Mouse (Mus musculus) brown adipose tissue, adult 24 weeks (tissue): ENCODE results near the gene Decr2. TPM values are rescaled to one million over a fixed set of nuclear protein-coding genes. Genes with fewer than 3 reads are reported as not detected.
"Not testable (repeated sequence)": the region's sequence is repeated elsewhere in the genome, so short reads cannot be mapped to it uniquely, and the experiment has no call there.

Source experiments
- H3K27ac ChIP-seq: fragments of 200-500 bp; replicated peaks from 2 replicates; pipeline ENCODE4 v1.5.1; 2012; ENCODE audit warnings: low read depth, mild to moderate bottlenecking, low read length
- H3K4me1 ChIP-seq: fragments of 200-500 bp; 2 replicates; pipeline ENCODE4 v1.6.1; 2012; ENCODE audit warnings: low read length, mixed read lengths; ENCODE audit not compliant: control insufficient read depth, insufficient read depth, insufficient read length
- H3K4me3 ChIP-seq: fragments of 200-500 bp; 2 replicates; pipeline ENCODE4 v1.5.1; 2012; ENCODE audit warnings: low read depth, mild to moderate bottlenecking, low read length, moderate library complexity; ENCODE audit not compliant: insufficient read depth
- polyA plus RNA-seq: library from polyadenylated mRNA; stranded (reverse); fragments of >200 nt; gene quantifications from 2 replicates; pipeline ENCODE4 v1.2.4, GENCODE M21; 2012; ENCODE audit not compliant: missing spikeins, insufficient read depth, insufficient read length

Gene Decr2
- polyA plus RNA-seq, 1 experiment = 53.1 TPM

DNA sequence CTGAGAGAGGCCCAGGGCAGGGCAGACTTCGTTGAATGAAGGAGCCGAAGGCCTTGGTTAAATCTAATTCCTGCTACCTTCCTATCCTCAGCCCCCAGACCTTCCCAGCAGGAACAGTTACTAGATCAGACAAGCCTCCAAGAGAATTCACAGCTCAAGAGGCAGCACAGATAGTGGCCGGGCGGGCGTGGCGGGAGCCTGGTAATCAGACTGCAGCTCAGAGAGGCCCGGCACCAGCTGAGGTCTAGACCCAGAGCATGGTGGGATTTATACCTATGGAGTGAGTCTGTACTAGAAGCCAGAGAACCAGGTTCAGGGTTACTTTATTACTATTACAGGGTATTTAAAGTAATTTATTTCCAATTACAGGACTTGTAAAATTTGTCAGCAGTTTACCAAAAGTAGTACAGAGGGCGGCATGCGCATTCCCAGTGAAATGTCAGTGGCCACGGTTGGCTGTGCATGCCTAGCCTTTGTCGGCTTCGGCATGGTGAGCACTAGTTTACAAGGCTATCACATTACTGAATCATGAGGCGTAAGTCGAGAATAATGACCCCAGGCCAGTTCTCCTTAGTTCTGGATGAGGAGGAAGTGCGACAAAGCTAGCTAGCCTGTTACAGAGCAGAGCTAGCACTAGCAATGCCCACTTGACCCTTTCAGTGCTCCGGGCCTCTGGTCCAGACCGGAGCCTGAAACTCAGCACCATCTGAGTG, 35.8 kb downstream of the Decr2 start:
- H3K27ac ChIP-seq = no peak overlapping the region
- no peaks in the 10 kb centered on the region for H3K4me1 ChIP-seq
- H3K4me3 ChIP-seq = no peak overlapping the region

DNA sequence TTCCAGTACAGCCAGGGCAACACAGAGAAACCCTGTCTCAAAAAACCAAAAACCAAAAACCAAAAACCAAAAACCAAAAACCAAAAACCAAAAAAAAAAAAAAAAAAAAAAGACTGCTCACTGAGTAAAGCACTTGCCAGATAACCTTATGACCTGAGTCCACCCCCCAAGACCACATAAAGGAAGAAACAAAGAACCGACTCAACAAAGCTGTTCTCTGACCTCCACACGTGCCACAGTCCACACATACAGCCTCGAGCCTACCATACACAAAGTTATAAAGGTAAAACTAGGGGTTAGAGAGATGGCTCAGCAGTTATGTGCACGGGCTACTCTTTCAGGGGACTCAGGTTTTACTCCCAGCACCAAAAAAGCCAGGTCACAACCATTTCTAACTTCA, 37.4 kb downstream of the Decr2 start:
- Histone ChIP-seq H3K4me1 (no peaks in the 10 kb centered on the region), H3K4me3 (no peak overlapping the region), H3K27ac (no peak overlapping the region)

DNA sequence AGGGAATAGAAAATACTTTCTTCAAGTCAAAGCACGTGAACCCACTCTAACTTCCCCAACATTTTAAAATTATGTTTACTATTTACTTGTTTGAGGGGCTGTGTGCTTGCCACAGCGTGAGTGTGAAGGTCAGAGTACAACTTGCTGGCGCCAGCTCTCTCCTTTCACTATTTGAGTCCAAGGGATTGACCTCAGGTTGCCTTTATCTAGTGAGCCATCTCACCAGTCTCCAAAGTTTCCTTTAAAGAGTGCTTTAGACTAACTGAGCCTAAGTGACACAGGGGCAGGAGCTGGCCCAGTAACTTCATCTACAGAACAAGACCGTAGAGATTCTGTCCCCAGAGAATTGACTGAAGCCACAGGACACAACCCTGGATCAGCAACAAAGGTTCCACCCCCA, 38.1 kb downstream of the Decr2 start:
- Histone ChIP-seq H3K4me3 (no peak overlapping the region), H3K4me1 (no peaks in the 10 kb centered on the region), H3K27ac (no peak overlapping the region)

DNA sequence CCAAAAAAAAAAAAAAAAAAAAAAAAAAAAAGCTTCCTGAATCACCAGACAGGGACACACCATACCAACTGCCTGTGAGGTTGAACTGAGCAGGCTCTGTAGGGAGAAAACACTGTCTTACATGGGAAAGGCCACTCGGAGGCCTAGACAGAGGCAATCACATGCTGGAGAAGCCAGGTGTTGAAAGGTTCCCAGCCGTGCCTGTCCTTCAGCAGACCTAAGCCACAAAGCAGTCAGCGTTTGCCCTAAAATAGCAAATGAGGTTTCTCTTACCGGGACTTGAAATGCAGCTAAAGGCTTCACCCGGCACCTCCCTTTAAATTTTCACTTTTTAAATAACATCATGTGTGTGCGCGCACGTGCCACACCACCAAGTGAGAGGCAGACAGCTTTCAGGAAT, 42.0 kb downstream of the Decr2 start:
- Histone ChIP-seq H3K27ac (no peak overlapping the region), H3K4me3 (no peak overlapping the region), H3K4me1 (peaks cover 2% of the 10 kb centered on the region; the same call in 1 of the 2 replicates)

DNA sequence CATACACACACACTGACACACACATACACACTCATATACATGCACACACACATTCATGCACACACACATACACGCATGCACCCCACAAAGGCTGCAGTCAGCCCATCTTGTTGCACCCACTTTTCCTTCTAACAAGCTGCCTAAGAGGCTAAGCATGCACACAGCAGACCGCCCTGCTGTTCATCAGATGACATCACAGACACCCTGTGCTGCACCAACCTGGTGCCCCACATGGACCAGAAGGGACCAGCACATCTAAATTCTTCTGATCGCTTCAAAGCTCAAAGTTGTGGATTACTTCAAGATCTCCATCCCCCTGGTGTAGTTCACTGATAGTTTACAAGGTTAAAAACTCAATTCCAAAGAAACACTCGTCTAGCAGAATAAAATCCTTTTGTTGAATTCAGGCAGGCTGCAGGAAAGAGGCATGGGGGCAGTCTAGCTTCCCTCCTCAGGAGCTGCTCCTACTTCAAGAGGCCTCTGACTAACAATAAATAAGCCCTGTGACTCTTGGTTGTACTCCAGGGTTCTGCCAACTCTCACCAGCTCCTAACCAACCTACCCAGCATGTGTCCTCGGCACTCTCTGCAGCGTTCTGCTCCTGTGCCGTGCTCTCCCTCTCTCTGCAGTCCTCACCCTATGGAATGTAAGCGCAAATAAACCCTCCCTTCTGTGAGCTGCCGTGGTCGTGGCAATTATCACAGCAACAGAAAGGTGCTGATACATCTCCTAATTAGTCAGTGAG, 43.7 kb downstream of the Decr2 start:
- Histone ChIP-seq H3K4me3 (no peak overlapping the region), H3K27ac (no peak overlapping the region), H3K4me1 (peaks cover 2% of the 10 kb centered on the region; the same call in 1 of the 2 replicates)

DNA sequence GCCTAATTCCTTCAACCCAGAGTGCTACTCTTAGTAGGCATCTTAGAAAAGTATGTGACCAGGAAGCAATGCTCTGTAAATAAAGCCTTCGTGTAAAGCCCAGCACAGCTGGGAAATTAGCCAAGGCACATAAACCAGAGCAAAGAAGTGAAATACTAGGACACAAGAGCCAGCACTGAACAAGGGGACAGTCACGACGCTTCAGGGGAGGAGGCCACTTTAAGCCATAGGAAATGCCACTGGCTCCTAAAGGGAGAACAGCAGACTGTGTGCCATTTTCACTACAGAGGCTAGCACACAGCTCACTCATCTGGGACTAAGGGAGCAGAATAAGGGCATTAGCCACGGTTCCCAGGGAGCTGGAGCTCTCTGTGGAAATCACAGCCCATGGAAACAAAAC, 44.9 kb downstream of the Decr2 start:
- Histone ChIP-seq H3K27ac (no peak overlapping the region), H3K4me1 (peaks cover 2% of the 10 kb centered on the region; the same call in 1 of the 2 replicates), H3K4me3 (no peak overlapping the region)

DNA sequence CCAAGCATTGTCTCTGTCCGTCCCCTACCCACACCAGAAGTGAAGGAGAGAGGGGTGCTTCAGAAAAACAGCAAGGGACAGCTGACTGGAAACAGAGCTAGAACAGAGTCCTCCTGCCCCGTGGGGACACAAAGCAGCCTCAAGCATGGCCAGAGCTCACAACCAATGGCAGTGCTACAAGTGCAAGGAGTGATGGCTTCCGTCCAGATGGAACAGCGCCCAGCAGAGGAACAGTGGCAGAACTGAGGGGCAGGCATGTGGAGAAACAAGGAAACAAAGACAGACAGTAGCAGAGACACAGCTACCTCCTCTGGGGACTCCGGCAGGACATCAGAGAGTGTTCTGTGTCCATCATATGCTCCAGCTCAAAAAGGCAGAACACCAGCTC, 46.9 kb downstream of the Decr2 start:
- Histone ChIP-seq H3K4me3 (no peak overlapping the region), H3K27ac (no peak overlapping the region), H3K4me1 (peaks cover 2% of the 10 kb centered on the region; the same call in 1 of the 2 replicates)

DNA sequence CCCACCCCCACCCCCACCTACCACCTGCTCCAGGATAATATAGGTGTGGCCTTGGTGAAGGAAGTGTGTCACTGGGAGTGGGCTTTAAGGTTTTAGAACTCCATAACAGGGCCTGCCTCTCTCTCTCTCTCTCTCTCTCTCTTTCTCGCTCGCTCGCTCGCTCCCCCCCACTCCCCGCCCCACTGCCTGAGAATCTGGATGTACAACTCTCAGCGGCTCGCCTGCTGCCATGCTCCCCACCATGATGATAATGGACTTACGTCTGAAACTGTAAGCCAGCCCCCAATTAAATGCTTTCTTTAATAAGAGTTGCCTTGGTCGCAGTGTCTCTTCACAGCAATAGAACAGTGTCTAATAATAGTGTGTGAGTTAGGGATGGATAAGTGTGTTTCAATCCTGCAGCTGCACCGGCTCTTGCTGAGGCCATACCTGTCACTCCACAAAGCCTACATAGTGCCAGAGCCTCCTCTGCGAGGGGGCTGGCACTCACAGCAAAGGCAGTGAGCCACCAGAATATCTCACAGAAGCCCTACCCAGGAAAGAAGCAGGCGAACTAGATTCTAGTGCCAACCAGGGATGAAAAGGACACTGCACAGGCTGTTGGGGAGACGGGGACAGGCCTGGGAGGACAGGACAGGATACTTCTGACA, 47.4 kb downstream of the Decr2 start:
- Histone ChIP-seq H3K27ac (no peak overlapping the region), H3K4me3 (no peak overlapping the region), H3K4me1 (peaks cover 2% of the 10 kb centered on the region; the same call in 1 of the 2 replicates)

DNA sequence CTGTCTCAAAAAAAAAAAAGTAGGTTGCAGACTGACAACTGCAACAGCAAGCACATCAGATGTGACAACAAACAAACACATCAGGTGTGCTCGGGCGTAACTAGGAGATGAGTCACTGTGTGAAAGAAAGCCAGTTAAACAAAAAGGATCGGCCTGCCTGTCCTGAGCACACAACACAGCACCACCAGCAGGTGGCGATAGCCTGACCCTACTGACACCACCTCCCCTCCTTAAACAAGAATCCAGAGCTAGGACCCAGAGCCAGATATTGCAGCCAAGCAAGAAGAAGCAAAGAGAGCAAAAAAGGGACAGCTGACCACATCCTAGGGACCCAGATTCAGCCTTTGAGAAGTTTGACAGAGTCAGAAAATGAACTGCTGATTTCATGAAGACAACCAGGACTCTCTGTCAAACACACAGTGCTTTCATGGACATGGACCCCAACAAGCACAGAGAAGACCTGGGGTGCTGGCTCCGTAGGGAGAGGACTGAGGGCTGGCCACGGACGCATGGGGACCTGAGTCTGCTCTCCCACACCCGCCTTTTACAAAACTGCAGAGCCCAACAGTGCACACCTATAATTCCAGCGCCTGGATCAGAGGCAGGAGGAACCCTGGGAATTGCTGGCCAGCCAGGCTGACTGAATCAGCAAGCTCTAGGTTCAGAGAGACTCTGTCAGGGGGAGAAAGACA, 48.9 kb downstream of the Decr2 start:
- H3K27ac ChIP-seq = no peak overlapping the region
- peaks cover 2% of the 10 kb centered on the region; the same call in 1 of the 2 replicates for H3K4me1 ChIP-seq
- no peak overlapping the region for H3K4me3 ChIP-seq

DNA sequence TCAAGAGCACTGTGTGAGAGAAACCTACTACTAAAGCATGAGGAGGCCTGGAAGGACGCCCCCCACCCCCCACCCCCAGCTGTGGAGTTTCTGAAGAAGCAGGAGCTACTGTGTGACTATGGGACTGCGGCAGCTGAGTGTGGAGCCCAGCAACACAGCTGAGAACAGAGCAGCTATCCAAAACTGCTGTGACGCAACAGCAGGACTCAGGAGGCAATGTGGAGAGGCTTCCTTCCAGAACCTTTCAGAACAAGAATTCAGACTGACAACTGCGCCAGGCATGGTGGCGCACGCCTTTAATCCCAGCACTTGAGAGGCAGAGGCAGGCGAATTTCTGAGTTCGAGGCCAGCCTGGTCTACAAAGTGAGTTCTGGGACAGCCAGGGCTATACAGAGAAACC, 49.4 kb downstream of the Decr2 start:
- H3K27ac ChIP-seq, H3K4me3 ChIP-seq, H3K4me1 ChIP-seq: not testable (repeated sequence)

DNA sequence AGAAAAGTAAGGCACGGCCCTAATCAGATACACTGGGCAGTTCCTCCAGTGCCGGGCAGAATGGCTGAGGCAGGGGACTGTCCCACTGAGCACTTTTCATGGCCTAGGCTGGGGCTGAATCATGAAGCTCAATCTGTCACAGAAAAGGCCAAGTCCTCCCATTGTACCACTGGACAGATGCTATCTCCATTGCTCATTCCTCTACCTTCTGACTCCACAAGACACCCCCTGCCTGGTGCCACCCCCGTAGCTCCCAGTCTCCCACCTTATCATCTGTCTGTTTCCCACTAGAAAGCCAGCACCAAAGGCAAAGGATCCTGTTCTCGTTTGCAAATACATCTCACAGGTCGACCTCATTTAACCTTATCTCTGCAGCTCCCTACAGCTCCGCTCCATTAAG, 58.1 kb downstream of the Decr2 start:
- Histone ChIP-seq H3K27ac (no peak overlapping the region), H3K4me1 (no peaks in the 10 kb centered on the region), H3K4me3 (no peak overlapping the region)

DNA sequence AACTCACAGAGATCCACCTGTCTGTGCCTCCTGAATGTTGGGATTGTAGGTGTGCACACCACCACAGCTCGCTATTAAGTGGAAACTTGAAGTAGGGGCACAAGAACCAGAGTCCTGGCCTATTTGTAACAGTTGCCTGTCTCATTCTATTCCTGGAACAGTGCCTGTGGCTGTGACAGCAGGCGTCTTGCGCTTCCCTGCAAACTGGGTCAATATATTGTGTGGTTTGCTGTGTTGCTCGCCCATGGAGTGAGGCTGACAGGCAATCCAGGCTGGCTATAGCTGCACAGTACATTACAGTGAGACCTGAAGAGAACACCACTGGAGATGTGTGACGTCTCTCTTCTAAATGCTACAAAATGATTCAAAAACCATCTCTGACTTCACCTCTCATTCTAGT, 58.6 kb downstream of the Decr2 start:
- H3K4me3 ChIP-seq = no peak overlapping the region
- no peaks in the 10 kb centered on the region for H3K4me1 ChIP-seq
- no peak overlapping the region for H3K27ac ChIP-seq
